In the genomic region with DNA sequence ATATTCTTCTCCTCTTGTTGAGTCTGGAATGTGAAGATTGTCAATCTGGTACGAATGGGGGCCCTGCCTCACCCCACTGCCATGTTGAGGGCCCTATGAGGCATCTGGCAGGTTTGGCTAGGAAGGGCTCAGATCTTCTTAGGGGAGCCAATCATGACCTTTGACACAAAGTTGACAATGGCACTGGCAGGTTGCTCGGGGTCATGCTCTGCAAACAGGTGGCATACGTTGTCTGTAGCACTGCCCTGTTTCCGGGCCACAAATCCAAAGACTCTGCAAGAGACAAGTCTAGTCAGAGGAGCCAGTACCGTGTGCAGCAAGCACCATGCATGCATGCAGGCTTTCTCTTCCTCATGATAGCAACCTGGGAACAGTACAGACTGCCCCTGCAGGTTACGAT, we compare ENCODE assay signal across 21 mouse cellular contexts.
"Had no signal": no experiment of that assay in that cellular context is flagged by ENCODE, and none has a peak within 500 bp of the region (broad histone marks: within the 10 kb centered on the region; RNA-seq: fewer than 3 reads in every experiment).

No protein-coding gene starts in this region.

- H3K27ac ChIP-seq: liver, embryonic 15.5 days; lung, embryonic 15.5 days; macrophage; midbrain, embryonic 12.5 days; neural tube, embryonic 12.5 days had no signal

- H3K4me2 ChIP-seq: liver, embryonic 15.5 days; lung, embryonic 15.5 days; midbrain, embryonic 12.5 days; neural tube, embryonic 12.5 days had no signal

- ATAC-seq: liver, postnatal 0 days; lung, postnatal 0 days; midbrain, embryonic 16.5 days had no signal

- H3K4me1 ChIP-seq: liver, embryonic 15.5 days; lung, embryonic 15.5 days; megakaryocyte, embryonic 14.5 days; midbrain, embryonic 12.5 days; neural tube, embryonic 12.5 days had no signal

- H3K9me3 ChIP-seq: liver, embryonic 15.5 days; lung, embryonic 15.5 days; midbrain, embryonic 12.5 days; neural tube, embryonic 12.5 days had no signal

- H3K9ac ChIP-seq: liver, embryonic 15.5 days; liver, postnatal 0 days; lung, embryonic 15.5 days; midbrain, embryonic 12.5 days; neural tube, embryonic 12.5 days had no signal

- H3K4me3 ChIP-seq: liver, embryonic 15.5 days; lung, embryonic 15.5 days; megakaryocyte, embryonic 14.5 days; midbrain, embryonic 12.5 days; neural tube, embryonic 12.5 days had no signal

- DNase-seq: liver, postnatal 0 days; lung, adult 2 months; lung, postnatal 14 days; lung, postnatal 36 days; midbrain, embryonic 14.5 days; retina, postnatal 1 day; right cerebral cortex, adult 18-20 months; right cerebral cortex, postnatal 25 days; right cerebral cortex, postnatal 4 days; spleen, adult 18-20 months; thymus, adult 2 months; thymus, postnatal 25 days; thymus, postnatal 4 days had no signal

- H3K27me3 ChIP-seq: liver, embryonic 15.5 days; lung, embryonic 15.5 days; megakaryocyte, embryonic 14.5 days; midbrain, embryonic 12.5 days; neural tube, embryonic 12.5 days had no signal
